Mouse (Mus musculus) liver, adult (tissue): ENCODE measurements around the gene Jmjd4.

Experiments
- GATA4 ChIP-seq: IDR thresholded peaks from 2 replicates; pipeline ENCODE4 v1.6.1; 2014; ENCODE audit warnings: mild to moderate bottlenecking, low read length; ENCODE audit not compliant: insufficient replicate concordance

Gene Jmjd4

GRCm38 (mm10) chr11:59449741-59450229 lies at the start of gene Jmjd4:
Gene Jmjd4 (plus strand): TSS chr11:59450045.
- no peak for TF ChIP-seq GATA4

GRCm38 (mm10) chr11:59400876-59401275 lies 49.0 kb upstream of the Jmjd4 start:
- no peak for TF ChIP-seq GATA4

GRCm38 (mm10) chr11:59405761-59406160 lies 44.1 kb upstream of the Jmjd4 start:
- TF ChIP-seq GATA4 = no peak

GRCm38 (mm10) chr11:59410851-59411250 lies 39.0 kb upstream of the Jmjd4 start:
- TF ChIP-seq GATA4 = no peak

- no peak for TF ChIP-seq GATA4
These were observed 37.8 kb upstream of the Jmjd4 start for GRCm38 (mm10) chr11:59412058-59412457.

GRCm38 (mm10) chr11:59412999-59413863 lies 36.6 kb upstream of the Jmjd4 start:
- no peak for TF ChIP-seq GATA4

GRCm38 (mm10) chr11:59418708-59419107 lies 31.1 kb upstream of the Jmjd4 start:
- TF ChIP-seq GATA4 = no peak

- no peak for TF ChIP-seq GATA4
These were observed 28.4 kb upstream of the Jmjd4 start for GRCm38 (mm10) chr11:59421436-59421835.

GRCm38 (mm10) chr11:59421967-59422366 lies 27.9 kb upstream of the Jmjd4 start:
- TF ChIP-seq GATA4 = no peak

- TF ChIP-seq GATA4 = no peak
These were observed 26.7 kb upstream of the Jmjd4 start for GRCm38 (mm10) chr11:59423010-59423588.

GRCm38 (mm10) chr11:59425671-59426101 lies 24.2 kb upstream of the Jmjd4 start:
- TF ChIP-seq GATA4 = no peak

- no peak for TF ChIP-seq GATA4
These were observed 21.7 kb upstream of the Jmjd4 start for GRCm38 (mm10) chr11:59428057-59428660.

- TF ChIP-seq GATA4 = no peak
These were observed 19.9 kb upstream of the Jmjd4 start for GRCm38 (mm10) chr11:59429959-59430358.

GRCm38 (mm10) chr11:59432261-59432660 lies 17.6 kb upstream of the Jmjd4 start:
- TF ChIP-seq GATA4 = no peak

GRCm38 (mm10) chr11:59437954-59438353 lies 11.9 kb upstream of the Jmjd4 start:
- TF ChIP-seq GATA4 = no peak

GRCm38 (mm10) chr11:59443102-59443501 lies 6.7 kb upstream of the Jmjd4 start:
- TF ChIP-seq GATA4 = no peak

- TF ChIP-seq GATA4 = no peak
These were observed 456 bp downstream of the Jmjd4 start for GRCm38 (mm10) chr11:59450230-59450771.
